Mouse (Mus musculus) ES-Bruce4 (cell line): ENCODE measurements at regions not wholly inside any gene's neighbourhood (a gene's known extent, or its start where the extent isn't known, plus 50 kb on each side); places are given as distances from the start of the nearest gene placed in this dataset.
"Not testable (repeated sequence)": the region's sequence is repeated elsewhere in the genome, so short reads cannot be mapped to it uniquely, and the experiment has no call there.

Experiments used
- CTCF ChIP-seq: IDR thresholded peaks from one replicate; pipeline ENCODE4 v1.8.1; 2011; ENCODE audit warnings: low read depth, low read length
- EP300 ChIP-seq: IDR thresholded peaks from 2 replicates; pipeline ENCODE4 v1.6.1; 2011; ENCODE audit warnings: low read depth, low read length; ENCODE audit not compliant: insufficient read depth
- POLR2A ChIP-seq: IDR thresholded peaks from one replicate; pipeline ENCODE4 v1.8.1; 2011; ENCODE audit warnings: low read length; ENCODE audit not compliant: insufficient read depth

GRCm38 (mm10) chr8:20122067-20122925 is 219.1 kb downstream of the Gm31371 start:
- TF ChIP-seq CTCF, result peak; percentile 28
- TF ChIP-seq POLR2A, result not testable (repeated sequence)
- 0 out of 2 replicates have a peak, but pooled peaks have one; percentile 28 for TF ChIP-seq EP300
